Mouse (Mus musculus) brain, adult 2 months (tissue): Measurements from ENCODE around the gene Dhx15.
"Not testable (repeated sequence)": the region's sequence is repeated elsewhere in the genome, so short reads cannot be mapped to it uniquely, and the experiment has no call there.

ENCODE experiments used
- DNase-seq: peaks from one replicate; pipeline ENCODE4 v3.0.0; 2011; ENCODE audit warnings: low read depth, low spot score

Gene Dhx15

GRCm38 (mm10) chr5:52190371-52191179 lies at the start of gene Dhx15:
Gene Dhx15, minus strand, starts transcription at chr5:52190514.
- DNase-seq, result peak; percentile 98

- DNase-seq, result no peak
Measured at GRCm38 (mm10) chr5:52238877-52239276, 48.6 kb upstream of the Dhx15 start.

- no peak for DNase-seq
Measured at GRCm38 (mm10) chr5:52237956-52238735, 47.8 kb upstream of the Dhx15 start.

- DNase-seq, result not testable (repeated sequence)
Measured at GRCm38 (mm10) chr5:52236585-52236984, 46.3 kb upstream of the Dhx15 start.

- DNase-seq, result peak; percentile 53
Measured at GRCm38 (mm10) chr5:52234570-52234969, 44.3 kb upstream of the Dhx15 start.

GRCm38 (mm10) chr5:52233891-52234290 lies 43.6 kb upstream of the Dhx15 start:
- DNase-seq, result no peak

- no peak for DNase-seq
Measured at GRCm38 (mm10) chr5:52232611-52233010, 42.3 kb upstream of the Dhx15 start.

GRCm38 (mm10) chr5:52232199-52232598 lies 41.9 kb upstream of the Dhx15 start:
- no peak for DNase-seq

- peak; percentile 36 for DNase-seq
Measured at GRCm38 (mm10) chr5:52230466-52230865, 40.2 kb upstream of the Dhx15 start.

- DNase-seq, result no peak
Measured at GRCm38 (mm10) chr5:52226677-52227076, 36.4 kb upstream of the Dhx15 start.

- no peak for DNase-seq
Measured at GRCm38 (mm10) chr5:52221596-52221995, 31.3 kb upstream of the Dhx15 start.

GRCm38 (mm10) chr5:52220013-52220804 lies 29.9 kb upstream of the Dhx15 start:
- peak; percentile 57 for DNase-seq

GRCm38 (mm10) chr5:52218238-52218637 lies 27.9 kb upstream of the Dhx15 start:
- peak; percentile 15 for DNase-seq

- DNase-seq, result peak; percentile 65
Measured at GRCm38 (mm10) chr5:52213143-52213900, 23.0 kb upstream of the Dhx15 start.

GRCm38 (mm10) chr5:52191180-52191468 lies 810 bp upstream of the Dhx15 start:
- no peak for DNase-seq

- peak; percentile 62 for DNase-seq
Measured at GRCm38 (mm10) chr5:52189664-52190365, 499 bp downstream of the Dhx15 start.

- DNase-seq, result peak; percentile 11
Measured at GRCm38 (mm10) chr5:52188206-52188605, 2.1 kb downstream of the Dhx15 start.

- no peak for DNase-seq
Measured at GRCm38 (mm10) chr5:52177326-52177725, 13.0 kb downstream of the Dhx15 start.

- no peak for DNase-seq
Measured at GRCm38 (mm10) chr5:52168468-52168867, 21.8 kb downstream of the Dhx15 start.

- DNase-seq, result no peak
Measured at GRCm38 (mm10) chr5:52149138-52149537, 41.2 kb downstream of the Dhx15 start.

GRCm38 (mm10) chr5:52147141-52147540 lies 43.2 kb downstream of the Dhx15 start:
- DNase-seq, result no peak
